Mouse (Mus musculus) spleen, adult 2 months (tissue): Measurements from ENCODE around the gene Sirt2.

Experiments used
- CTCF ChIP-seq: fragments of 200-500 bp; IDR thresholded peaks from 2 replicates; pipeline ENCODE4 v1.5.1; 2011; ENCODE audit warnings: mild to moderate bottlenecking, inconsistent platforms; ENCODE audit not compliant: insufficient read depth, insufficient read length, insufficient replicate concordance; ENCODE audit errors: extremely low read depth
- POLR2A ChIP-seq: fragments of 200-500 bp; IDR thresholded peaks from 2 replicates; pipeline ENCODE4 v1.6.1; 2011; ENCODE audit warnings: low read depth, low read length, inconsistent platforms

- TF ChIP-seq CTCF = no peak
- no peak for TF ChIP-seq POLR2A
Observed at GRCm38 (mm10) chr7:28719159-28719558, 47.4 kb upstream of the Sirt2 start.
